Mouse (Mus musculus) G1E (cell line): Measurements from ENCODE around the gene Jun.

Source experiments
- CTCF ChIP-seq: IDR thresholded peaks from 2 replicates; pipeline ENCODE4 v1.5.1; 2012; ENCODE audit warnings: low read depth, low read length, inconsistent platforms, mixed read lengths
- GATA1 ChIP-seq: IDR thresholded peaks from 2 replicates; pipeline ENCODE4 v1.6.1; 2012; ENCODE audit warnings: borderline replicate concordance, low read length, inconsistent platforms, mixed read lengths
- TAL1 ChIP-seq: conservative IDR thresholded peaks from 2 replicates; pipeline ENCODE4 v1.6.1; 2012; ENCODE audit warnings: low read depth, low read length, inconsistent platforms, mixed read lengths

GRCm38 (mm10) chr4:95007759-95008158 lies 44.3 kb downstream of the Jun start:
- TF ChIP-seq GATA1 (no peak), CTCF (no peak), TAL1 (no peak)
